Mouse (Mus musculus) mature B cell (primary cell): ENCODE results near the gene Tenm2.

Experiments
- in situ Hi-C: fragments of 300-500 bp; cut with MboI; formaldehyde crosslinking; loops from 2 replicates; pipeline ENCODE4 v1.14.3; 2019

Gene Tenm2

DNA sequence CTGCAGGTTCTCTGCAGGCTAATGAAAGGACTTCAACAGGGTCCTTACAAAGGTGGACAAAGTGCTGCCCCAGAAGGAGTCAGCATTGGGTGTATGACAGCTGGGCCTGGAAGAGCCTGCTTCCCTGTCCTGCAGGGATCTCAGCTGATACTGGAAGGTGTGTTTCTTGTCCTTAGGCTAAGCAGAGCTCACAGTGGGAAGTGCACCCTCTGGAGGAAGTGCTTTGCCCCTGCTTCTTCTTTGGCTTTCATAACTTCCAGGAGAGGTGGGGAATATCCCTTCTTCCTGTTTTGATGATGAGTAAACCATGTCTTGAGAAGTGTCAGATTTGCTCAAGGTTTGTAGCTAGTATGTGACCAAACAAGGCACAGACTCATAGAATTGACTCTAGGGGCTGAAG, 1240.5 kb downstream of the Tenm2 start:
- in situ Hi-C loops: no loop called here

DNA sequence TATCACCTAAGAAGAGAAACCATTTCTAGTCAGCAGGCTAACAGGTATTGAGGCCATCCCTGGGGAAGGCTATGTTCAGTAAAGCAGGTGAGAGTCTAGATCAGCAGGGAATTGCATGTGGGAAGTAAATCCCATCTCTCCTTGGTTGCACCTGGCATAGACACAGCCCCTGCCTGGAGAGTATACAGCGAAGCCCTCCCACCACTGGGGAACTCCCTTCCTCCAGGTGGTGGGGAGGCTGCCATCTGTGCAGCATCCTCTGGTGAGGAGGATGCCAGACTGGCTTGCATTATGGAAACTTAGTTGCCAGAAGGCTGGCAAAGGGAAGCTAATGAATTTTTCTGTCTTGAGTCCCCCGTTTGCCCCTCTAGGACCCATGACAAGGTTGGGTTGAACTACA, 1243.9 kb downstream of the Tenm2 start:
- in situ Hi-C loops: no loop called here

DNA sequence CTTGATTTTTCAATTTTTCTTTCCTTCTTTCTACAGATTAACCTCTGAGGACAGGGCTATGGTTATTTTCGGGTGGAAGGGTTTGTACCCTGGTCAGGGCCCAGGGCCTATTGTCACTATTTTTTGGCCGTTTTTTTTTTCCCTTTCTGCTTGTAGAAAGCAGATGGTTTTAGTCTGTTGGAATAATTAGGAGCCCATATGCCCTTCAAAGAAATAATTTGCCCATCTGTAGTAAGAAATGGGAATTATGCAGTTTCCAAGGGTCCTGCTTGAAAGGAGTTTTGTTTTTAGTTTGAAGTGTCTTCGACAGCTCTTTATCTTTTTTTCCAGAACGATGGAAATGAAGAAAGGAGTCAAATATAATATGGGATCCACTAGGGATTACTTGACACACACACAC, 1245.8 kb downstream of the Tenm2 start:
- in situ Hi-C loops: no loop called here

DNA sequence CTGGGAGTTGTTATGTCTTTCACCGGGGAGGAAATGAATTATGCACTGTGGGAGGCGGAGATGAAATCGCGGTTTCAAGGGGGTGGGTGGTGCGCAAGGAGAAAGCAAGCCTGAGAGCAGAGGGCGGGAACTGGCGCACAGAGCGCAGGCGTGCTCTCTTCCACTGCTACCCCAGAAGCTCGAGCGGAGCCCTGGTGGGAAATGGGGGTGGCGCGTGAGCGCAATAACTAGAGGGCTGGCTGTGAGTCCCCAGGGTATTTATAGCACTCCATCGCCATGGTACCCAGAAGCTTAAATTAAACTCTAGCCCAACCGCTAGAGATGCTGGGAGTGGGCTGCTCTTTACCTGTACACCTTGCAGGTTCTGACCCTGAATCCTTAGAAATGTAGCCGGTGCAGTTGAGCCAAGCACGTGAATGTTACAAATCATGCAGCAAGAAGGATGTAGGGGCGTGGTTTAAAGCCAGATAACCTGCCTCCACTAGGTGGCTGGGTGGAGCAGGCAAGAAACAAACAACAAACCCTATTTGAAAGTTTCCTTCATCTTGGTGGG, 1249.8 kb downstream of the Tenm2 start:
- in situ Hi-C loops: no loop called here

DNA sequence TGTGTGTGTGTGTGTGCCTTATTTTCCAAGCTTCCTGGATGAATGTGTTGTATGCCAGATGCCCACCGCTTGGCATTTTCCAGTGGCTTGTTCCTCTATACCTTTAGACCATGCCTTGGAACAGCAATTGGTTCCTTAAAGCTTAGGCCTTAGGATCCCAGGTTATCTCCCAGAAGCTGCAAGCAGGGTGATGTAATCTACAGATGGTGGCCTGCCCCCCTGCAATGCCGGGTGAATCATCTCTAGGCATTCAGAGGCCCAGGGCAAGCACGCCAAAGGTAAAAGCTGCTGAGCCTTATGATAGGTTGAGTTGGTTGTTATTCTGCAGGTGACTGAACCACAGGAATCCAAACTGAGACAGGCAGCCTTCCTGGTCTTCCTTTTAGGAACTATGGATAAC, 1253.0 kb downstream of the Tenm2 start:
- in situ Hi-C loops: no loop called here

DNA sequence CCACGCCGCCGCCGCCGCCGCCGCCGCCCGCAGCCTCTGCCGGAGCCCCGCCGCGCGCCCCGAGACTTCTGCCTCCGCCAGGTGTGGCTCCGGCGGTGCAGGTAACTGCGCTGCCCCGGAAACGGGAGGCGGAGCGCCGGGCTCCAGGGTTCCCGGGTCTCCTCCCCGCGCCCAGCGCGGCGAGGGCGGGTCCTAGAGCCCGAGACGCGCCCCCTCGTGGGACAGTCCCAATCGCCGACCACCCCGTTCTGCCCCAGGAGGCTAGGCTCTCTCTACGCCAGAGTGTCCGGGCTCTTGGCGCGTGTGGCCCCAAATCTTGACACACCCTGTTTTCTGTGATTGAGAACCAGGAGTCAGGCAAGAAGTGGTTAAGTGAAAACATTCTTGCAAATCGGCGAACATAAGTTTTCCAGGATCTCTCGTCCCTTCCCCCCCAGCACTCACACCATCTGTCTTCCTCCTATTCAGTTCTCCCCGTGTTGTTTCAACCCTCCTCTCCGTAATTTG, 1255.3 kb downstream of the Tenm2 start, which contains the start of gene Wwc1:
Gene Wwc1 (minus strand): TSS at position 117 of the 507 bp plus-strand sequence.
- in situ Hi-C loops: no loop called here

DNA sequence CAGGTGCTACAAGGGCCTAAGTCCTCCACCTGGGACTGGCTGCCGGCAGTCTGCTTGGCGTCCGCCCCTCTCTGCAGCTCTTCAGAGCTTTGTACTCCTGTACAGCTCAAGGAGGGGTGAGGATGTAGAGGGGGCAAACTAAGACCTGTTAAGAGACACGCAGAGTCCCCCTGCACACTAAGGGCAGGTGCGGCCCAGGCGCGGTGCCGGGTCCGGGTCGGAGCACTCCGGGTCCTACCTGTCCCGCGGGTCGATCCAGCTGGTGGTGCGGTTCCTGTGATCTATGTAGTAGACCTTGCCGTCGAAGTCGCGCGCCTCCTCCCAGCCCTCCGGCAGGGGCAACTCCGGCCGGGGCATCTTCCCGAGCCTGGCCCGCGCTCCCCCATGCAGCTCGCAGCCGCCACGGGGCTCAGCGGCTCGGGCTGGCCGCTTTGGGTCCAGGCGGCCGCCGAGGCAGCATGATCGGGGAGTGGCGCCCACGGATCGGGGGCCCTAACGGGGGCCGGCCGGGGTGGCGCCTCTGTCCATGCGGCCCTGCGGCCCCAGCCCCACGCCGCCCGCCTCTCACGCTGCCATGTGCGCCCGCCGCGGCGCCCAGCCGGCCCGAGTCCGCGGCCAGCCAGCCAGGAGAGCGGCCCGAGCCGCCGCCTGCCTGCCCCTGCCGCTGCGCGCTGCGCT, 1255.9 kb downstream of the Tenm2 start:
- in situ Hi-C loops: no loop called here

DNA sequence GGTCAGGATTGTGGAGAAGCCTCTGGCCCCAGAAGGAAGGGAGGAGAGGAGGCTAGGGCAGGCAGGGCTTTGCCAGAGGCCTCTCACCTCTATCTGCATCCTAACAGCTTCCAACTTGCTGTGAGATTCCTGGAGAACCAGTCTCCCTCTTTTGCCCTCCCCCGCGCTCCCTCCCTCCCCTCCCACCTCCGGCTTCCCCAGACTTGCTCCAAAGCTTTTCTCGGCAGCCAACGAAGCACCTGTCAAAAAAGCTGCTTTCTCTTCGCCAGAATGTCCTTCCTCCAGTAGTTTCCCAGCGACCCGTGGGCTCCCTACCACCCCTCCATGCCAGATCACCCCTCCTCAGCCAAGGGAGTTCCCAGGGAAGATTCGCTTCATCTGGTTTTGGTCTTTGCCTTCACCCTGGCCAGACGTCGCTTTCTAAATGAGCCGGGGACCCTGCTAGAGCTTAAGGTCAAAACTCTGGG, 1256.5 kb downstream of the Tenm2 start:
- in situ Hi-C loops: no loop called here

DNA sequence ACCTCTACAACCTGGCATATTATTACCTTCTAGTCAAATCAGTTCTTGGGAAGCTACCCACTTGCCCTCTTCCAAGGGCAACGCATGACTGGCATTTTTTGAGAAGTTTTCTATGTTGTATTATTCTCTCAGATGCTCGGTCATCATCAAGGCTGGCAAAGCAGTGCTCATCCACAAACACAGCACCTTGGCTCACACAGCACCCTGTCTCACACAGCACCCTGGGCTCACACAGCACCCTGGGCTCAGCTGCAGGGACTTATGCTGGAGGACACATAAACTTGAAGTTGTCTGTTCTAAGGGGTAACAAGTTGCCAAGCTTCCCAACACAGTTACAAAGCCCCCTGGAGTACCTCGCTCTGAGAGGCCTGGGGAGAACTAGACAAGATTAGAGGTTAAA, 1258.0 kb downstream of the Tenm2 start:
- in situ Hi-C loops: no loop called here

DNA sequence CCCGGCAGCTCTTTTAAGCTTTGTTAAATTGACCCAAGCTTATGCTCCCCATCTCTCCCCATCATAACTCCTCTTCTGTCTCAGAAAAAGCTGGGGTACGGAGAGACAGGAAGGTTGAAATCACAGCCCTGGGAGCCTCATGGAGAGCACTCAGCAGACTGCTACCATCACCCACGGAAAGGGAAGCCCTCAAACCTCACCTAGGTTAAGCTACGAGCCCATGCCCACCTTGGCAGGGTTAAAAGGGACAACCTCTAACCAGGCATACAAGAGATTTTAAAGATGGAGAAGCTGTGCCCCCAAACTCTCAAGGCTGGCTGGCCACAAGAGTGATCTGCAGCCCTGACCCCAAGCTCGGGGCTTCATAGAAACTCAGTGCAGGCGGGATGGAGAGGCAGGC, 1258.7 kb downstream of the Tenm2 start:
- in situ Hi-C loops: no loop called here

DNA sequence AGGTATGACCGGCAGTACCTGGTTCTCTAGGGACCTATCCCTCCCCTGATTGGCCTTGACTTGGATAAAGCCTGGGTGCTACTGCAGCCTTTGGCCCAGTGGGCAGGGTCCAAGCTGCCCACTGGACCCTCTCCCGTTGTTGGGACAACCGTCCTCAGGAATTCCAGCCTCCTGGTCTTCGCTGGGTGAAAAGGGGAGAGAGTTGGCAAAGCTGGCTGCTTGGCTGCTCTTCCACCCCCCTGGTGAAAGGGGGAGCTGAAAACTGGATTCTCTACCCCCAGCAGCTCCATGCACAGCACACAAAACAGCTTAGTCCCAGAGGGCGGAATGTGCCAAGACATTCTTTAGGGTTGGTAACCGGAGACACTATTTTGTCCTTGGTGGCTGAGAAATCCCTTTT, 1259.3 kb downstream of the Tenm2 start:
- in situ Hi-C loops: no loop called here

DNA sequence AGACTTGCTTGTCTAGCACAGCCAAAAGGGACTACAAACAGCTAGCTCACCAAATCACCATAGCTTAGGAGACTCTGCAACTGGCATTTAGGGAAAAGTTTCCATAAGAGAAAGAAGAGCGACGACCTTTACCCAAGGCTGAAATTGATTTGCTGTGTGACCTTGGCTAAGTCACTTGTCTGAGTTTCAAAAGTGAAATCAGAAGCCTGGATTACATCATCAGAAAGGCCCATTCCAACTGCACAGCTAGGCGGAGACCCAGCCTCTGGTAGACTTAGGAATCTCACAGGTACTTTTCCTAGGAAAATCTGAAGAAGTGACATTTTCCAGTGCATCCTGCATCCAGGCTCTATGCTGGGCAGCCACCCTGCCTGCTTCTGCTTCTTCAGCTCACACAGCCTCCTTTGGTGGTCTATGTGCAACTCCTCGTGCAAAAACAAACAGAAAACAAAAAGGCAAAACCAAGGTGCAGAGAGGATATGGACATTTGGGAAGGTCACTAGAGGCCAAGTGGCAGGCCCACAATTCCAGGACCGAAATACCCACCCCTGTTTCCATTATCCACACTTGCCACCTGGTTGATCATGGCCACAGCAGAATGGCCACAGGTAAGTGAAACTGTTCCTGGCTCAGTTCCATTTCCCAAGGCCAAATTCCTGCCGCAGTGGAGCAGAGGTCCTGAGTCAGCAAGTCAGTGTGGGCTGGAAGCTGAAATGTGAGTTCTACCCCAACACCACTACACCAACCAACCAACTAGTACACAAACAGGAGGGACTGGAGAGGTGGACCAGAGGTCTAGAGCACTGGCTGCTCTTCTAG, 1260.9 kb downstream of the Tenm2 start:
- in situ Hi-C loops: no loop called here

DNA sequence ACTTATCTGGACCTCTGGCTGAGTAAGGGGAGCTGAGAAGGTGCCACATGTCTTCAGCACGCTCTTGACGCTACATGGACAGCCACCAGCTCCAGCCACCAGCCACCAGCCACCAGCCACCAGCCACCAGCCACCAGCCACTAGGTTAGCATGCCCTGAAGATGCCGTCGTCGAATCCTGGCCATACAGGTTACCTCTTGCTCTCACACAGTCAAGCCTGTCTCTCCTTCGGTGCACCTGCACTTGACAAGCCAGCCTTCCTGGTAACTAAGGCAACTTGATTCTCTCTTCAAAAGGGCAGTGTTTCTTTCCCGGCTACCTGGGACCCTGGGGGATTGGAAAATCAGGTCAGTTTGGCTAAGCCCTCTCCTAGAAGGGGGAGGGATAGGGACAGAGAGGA, 1262.6 kb downstream of the Tenm2 start:
- in situ Hi-C loops: no loop called here

DNA sequence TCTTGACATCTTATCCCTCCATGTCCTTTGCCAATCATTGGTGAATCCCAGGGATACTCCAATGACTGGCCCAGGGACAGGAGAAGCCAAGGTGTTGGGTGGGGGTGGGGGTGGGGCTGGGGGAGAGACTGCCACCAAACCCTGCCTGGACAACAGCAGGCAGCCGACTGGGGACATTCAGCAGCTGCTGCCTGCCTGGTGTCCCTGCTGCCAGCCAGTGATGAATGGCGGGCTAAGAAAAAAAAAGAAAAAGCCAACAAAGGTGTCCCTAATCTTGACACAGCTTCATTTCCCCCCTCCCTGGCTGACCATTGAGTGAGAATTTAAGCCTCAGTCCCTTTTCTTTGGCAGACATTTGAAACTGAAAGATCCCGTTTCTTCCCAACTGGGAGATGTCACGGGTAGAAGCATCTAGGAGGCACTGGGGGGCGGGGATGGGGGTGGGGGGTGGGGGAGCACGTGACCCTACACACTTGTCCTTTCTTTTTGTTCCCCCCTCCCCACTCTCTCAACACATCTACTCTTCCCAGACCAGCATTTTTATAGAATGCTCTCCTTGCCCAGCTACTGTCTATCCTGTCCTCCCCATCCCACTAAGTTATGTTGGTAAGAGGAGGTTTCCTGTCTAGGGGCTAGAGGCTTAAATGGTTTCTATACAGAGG, 1263.4 kb downstream of the Tenm2 start:
- in situ Hi-C loops: no loop called here

DNA sequence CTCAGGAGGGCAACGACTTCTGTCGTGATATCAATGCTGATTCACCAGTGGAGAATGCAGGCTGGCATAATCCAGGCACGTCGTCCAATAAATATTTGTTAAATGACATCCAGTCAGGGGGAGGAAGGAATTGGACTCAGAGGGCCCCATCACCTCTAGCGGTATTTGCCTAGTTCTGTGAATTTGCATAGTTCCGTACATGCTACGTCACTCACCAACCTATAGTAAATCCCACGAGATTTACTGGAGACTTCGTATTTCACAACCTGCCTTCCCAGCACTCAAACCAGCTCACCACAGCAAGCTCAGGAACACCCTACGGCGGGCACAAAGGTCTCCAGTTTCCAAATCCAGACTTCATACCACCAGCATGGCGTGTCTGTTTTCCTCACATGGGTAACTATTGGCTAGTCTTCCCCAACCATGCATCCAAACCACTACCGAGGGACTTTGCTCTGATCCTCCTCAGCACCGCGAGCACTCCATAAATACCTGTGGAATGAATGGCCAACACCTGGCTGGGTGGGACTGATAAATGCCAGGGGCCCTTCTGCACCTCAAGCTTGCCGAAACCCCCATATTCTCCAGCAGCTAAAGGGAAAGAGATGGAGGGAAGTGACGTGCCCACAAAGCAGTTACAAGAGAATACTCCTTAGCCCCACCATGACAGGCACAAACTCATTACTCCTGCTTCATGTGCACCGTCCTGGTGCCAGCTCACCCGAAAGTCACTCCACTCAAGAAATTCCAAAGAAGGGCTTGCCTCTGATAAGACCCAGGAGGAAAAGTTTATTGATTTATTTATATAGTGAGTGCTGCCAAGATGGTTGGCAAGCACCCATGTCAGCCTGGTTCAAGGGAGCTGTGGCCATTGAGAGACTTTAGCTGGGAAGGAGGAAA, 1264.7 kb downstream of the Tenm2 start:
- in situ Hi-C loops: no loop called here

DNA sequence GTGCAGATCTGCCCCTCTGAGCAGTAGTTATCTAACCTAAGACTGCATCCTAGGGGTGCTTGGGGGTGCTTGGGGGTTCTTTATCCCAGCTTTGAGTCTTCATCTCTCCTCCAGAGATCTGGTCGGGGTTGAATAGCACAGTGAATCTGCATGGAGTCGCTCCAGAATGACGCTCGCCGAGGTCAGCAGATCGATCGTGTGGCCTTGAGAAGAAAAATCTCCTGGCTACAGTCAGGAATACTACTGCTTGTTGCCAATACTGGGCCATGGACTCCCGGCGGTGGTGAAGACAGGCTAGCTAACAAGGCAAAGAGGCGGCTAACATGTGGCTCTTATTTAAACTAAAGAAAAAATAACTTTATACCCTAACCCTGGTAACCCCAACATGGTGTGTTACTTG, 1267.5 kb downstream of the Tenm2 start:
- in situ Hi-C loops: no loop called here

DNA sequence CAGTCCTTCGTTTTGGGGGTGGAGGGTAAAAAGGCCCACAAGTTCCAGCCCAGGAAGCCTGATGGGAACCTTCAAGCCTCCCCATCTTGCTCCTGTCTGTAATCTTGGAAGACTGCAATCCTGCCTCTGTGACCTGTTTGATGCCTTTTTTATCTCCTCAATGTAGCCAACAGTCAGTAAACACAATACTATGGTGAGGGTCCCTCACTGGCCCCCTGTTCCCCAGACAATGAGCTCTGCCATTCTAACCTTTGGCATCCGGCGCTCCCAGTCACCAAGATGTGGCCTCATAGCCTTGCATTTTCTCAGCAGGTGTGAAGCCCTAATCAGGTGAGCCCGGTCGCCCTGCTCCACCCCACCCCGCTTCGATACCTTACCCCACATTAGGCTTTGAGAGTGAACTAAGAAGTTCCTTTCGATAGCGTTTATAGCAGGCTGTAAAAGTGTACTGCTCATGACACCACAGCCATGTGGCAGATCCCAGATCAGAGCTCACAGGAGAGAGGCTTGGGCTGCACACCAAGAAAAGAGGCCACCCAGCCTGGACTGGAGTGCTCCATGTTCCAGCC, 1271.7 kb downstream of the Tenm2 start:
- in situ Hi-C loops: no loop called here

DNA sequence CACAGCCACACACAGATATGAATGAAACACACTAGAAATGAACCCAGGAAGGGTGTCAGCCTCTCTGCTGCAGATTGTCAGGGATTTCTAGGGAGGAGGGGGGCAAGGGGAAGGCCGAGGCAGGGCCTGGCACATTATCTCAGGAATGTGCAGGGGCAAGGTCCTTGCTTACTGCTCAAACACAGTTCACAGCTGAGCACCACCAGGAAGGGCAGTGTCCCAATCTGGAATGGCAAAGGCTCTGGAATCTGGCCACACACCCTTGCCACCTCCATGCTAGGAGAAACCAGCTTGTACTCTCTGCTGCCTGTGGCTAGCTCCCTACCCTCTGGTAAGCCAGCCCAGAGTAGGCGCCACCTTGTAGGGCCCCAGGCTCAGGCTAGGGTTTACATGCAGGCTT, 1272.2 kb downstream of the Tenm2 start:
- in situ Hi-C loops: no loop called here

DNA sequence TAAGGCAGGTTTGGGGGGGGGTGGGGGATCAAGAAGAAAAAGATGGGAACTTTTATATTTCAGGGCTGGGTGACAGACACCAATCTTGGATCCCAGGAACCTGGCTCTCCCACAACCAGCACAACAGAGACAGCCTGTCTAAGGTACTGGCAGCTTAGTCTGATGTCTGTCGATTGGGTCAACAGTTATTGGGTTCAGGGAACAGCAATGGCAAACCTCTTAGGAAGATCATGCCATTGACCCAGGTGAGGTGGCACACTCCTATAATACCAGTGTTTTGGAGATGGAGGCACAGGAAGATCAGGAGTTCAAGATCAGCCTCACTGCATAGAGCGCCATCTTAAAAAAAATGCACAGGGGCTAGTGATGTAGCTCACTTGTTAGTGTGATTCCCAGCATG, 1273.3 kb downstream of the Tenm2 start:
- in situ Hi-C loops: no loop called here

DNA sequence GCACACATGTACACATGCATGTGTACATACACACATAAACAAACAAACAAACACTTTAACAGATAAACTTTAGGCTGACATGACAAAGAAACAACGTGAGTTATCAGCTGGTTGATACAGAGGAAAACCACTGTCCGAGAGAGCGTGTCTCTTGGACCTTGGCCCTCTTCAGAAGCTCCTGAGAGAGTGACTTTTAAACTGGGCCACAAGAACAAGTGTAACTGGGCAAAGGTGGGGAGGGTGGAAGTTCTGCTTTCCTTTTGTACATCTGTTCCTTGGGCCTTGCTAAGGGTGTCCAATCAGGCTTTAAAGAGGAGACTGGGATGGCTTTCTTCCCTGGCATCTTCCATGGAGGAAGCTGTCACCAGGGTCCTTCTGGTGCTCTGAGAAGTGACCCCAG, 1276.5 kb downstream of the Tenm2 start:
- in situ Hi-C loops: no loop called here
